Mouse (Mus musculus): ENCODE measurements at regions not wholly inside any gene's neighbourhood (a gene's known extent, or its start where the extent isn't known, plus 50 kb on each side); places are given as distances from the start of the nearest gene placed in this dataset.

GRCm38 (mm10) chr11:117413942-117414705 lies 70.0 kb upstream of the Gm11733 start:
- no peak for TF ChIP-seq EP300 (IDR thresholded peaks at IDR 0.05; ENCODE audit: low read depth)
- TF ChIP-seq CTCF (IDR thresholded peaks at IDR 0.05; ENCODE audit: low read depth), result no peak
